Mouse (Mus musculus) kidney, postnatal 36 days (tissue): ENCODE data around the gene Zfp57.
A peak's percentile ranks its signal among the peaks of the same experiment; 100 is the strongest.

Experiments used
- DNase-seq, 2 experiments: peaks; one replicate each; pipeline ENCODE4 v3.0.0; 2021 to 2022; ENCODE audit warnings: mixed read lengths in 2 of 2

The Zfp57 gene

GRCm38 (mm10) chr17:37046312-37047112, 45.5 kb downstream of the Zfp57 start:
- DNase-seq = peak; percentile 54 to 78

GRCm38 (mm10) chr17:37047332-37047976, 46.5 kb downstream of the Zfp57 start:
- DNase-seq = no peak

- no peak for DNase-seq
These were observed 47.0 kb downstream of the Zfp57 start for GRCm38 (mm10) chr17:37047981-37048380.

GRCm38 (mm10) chr17:37048383-37048782, 47.4 kb downstream of the Zfp57 start:
- DNase-seq = no peak

- DNase-seq = peak; percentile 45 to 88
These were observed 48.8 kb downstream of the Zfp57 start for GRCm38 (mm10) chr17:37049570-37050310.

- peak; percentile 83 to 86 for DNase-seq
These were observed 49.4 kb downstream of the Zfp57 start for GRCm38 (mm10) chr17:37050399-37050798.

GRCm38 (mm10) chr17:37050876-37051275, 49.9 kb downstream of the Zfp57 start:
- DNase-seq = peak in 1 of 2 experiments; percentile 12

- no peak for DNase-seq
These were observed 50.8 kb downstream of the Zfp57 start for GRCm38 (mm10) chr17:37051745-37052144.

- no peak for DNase-seq
These were observed 56.0 kb downstream of the Zfp57 start for GRCm38 (mm10) chr17:37056957-37057356.
